Mouse (Mus musculus): Measurements from ENCODE around the gene Khdc4. TPM values are rescaled to one million over a fixed set of nuclear protein-coding genes. Genes with fewer than 3 reads are reported as not detected.
"Not testable (repeated sequence)": the region's sequence is repeated elsewhere in the genome, so short reads cannot be mapped to it uniquely, and the experiment has no call there.

Khdc4 gene
- polyA plus RNA-seq, 1 experiment from 2014 or later: 81.0 TPM

GRCm38 (mm10) chr3:88701222-88701621 is 15.6 kb downstream of the Khdc4 start:
- H3K4me1 ChIP-seq: no peaks in the 10 kb centered on the region
- no peak for ATAC-seq (ENCODE audit: insufficient read depth, low FRiP score, low read depth)
- WGBS: 56% methylated on average over 3 of the region's 3 CpGs
- H3K4me3 ChIP-seq (replicated peaks): no peak overlapping the region
- no peak overlapping the region for H3K4me2 ChIP-seq
- H3K36me3 ChIP-seq: peaks cover 70% of the 10 kb centered on the region
- no peaks in the 10 kb centered on the region for H3K9me3 ChIP-seq
- no peak overlapping the region for H3K27ac ChIP-seq
- no peak overlapping the region for H3K9ac ChIP-seq
- H3K27me3 ChIP-seq (replicated peaks): no peaks in the 10 kb centered on the region

DNA sequence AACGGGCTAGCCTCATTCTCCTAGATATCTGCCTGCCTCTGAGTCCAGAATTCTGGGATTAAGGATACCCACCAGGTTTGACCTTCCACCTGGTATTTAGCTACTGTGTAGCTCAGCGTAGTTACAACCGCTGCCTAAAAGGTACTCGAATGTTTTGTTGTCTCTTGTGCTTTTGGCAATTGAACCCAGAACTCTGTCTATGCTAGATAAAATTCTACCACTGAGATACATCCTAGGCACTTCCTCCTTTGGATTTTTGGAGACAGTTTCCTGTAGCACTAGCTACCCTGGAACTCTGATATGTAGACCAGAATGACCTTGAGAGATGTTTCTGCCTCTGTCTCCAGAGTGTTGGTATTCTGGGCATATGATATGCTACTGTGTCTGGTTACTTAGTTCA is 28.1 kb downstream of the Khdc4 start:
- 93% methylated on average over 4 of the region's 4 CpGs for whole genome bisulfite sequencing
- no peak for ATAC-seq (ENCODE audit: insufficient read depth, low FRiP score, low read depth)
- no peaks in the 10 kb centered on the region for H3K9me3 ChIP-seq

DNA sequence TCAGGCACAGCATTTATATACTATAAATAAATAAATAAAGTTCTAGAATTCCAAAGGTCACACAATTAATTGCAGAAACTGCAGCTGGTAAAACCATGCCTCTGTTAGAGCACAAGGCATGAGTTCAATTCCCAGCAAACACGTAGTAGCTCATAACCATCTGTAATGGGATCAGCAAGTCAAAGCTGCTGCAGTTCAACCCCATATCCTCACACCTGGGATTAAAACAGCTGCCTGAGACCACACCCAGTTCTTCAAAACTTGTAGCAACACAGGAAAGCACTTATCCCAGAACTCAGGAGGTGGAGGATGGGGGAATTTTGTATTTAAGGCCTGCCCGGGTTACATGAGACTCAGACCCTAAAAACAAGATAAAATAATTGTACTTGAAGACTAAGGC is 29.1 kb downstream of the Khdc4 start:
- H3K4me1 ChIP-seq: peaks cover 12% of the 10 kb centered on the region
- no peak overlapping the region for H3K27ac ChIP-seq
- no peaks in the 10 kb centered on the region for H3K9me3 ChIP-seq
- peaks cover 16% of the 10 kb centered on the region for H3K36me3 ChIP-seq
- no peak overlapping the region for H3K4me2 ChIP-seq
- H3K4me3 ChIP-seq (replicated peaks): no peak overlapping the region
- H3K27me3 ChIP-seq (replicated peaks): no peaks in the 10 kb centered on the region
- 71% methylated on average over 2 of the region's 2 CpGs for WGBS
- no peak overlapping the region for H3K9ac ChIP-seq
- no peak for ATAC-seq (ENCODE audit: insufficient read depth, low FRiP score, low read depth)

More for the DNA sequence above, 28.1 kb downstream of the Khdc4 start:
- Histone ChIP-seq H3K4me1 (peaks cover 5% of the 10 kb centered on the region), H3K27ac (peak overlapping the region; percentile 1; the same call in 1 of the 2 replicates), H3K27me3 (replicated peaks) (no peaks in the 10 kb centered on the region), H3K4me3 (replicated peaks) (no peak overlapping the region), H3K4me2 (no peak overlapping the region), H3K9ac (no peak overlapping the region), H3K36me3 (peaks cover 22% of the 10 kb centered on the region)

GRCm38 (mm10) chr3:88715716-88716115 is 30.1 kb downstream of the Khdc4 start:
- not testable (repeated sequence) for H3K27me3 ChIP-seq (replicated peaks); H3K4me2 ChIP-seq; ATAC-seq (ENCODE audit: insufficient read depth, low FRiP score, low read depth); H3K9ac ChIP-seq; H3K9me3 ChIP-seq; H3K4me3 ChIP-seq (replicated peaks); H3K27ac ChIP-seq
- WGBS: 85% methylated on average over 5 of the region's 5 CpGs
- peaks cover 12% of the 10 kb centered on the region for H3K36me3 ChIP-seq
- peaks cover 12% of the 10 kb centered on the region for H3K4me1 ChIP-seq

GRCm38 (mm10) chr3:88716399-88717197 is 31.0 kb downstream of the Khdc4 start, which contains the start of gene Rit1:
Gene Rit1, plus strand, starts transcription at chr3:88716838.
- ATAC-seq (ENCODE audit: insufficient read depth, low FRiP score, low read depth): peak; percentile 91
- peaks cover 9% of the 10 kb centered on the region for H3K36me3 ChIP-seq
- H3K4me1 ChIP-seq: peaks cover 12% of the 10 kb centered on the region
- H3K4me2 ChIP-seq: peak within 1 kb of the TSS; percentile 75
- peak within 1 kb of the TSS; percentile 90 for H3K27ac ChIP-seq
- H3K27me3 ChIP-seq (replicated peaks): no peaks in the 10 kb centered on the region
- peak within 1 kb of the TSS; percentile 88 for H3K4me3 ChIP-seq (replicated peaks)
- H3K9me3 ChIP-seq: no peaks in the 10 kb centered on the region
- H3K9ac ChIP-seq: peak within 1 kb of the TSS; percentile 54
- 1% methylated on average over 27 of the region's 27 CpGs for WGBS

GRCm38 (mm10) chr3:88717198-88717798 is 31.7 kb downstream of the Khdc4 start:
- Histone ChIP-seq H3K9ac (peak overlapping the region; percentile 54), H3K4me1 (peaks cover 12% of the 10 kb centered on the region), H3K4me2 (peak overlapping the region; percentile 75), H3K27me3 (replicated peaks) (no peaks in the 10 kb centered on the region), H3K27ac (peak overlapping the region; percentile 90), H3K9me3 (no peaks in the 10 kb centered on the region), H3K36me3 (peaks cover 6% of the 10 kb centered on the region), H3K4me3 (replicated peaks) (peak overlapping the region; percentile 88)
- peak; percentile 59; the same call in 1 of the 2 replicates for ATAC-seq (ENCODE audit: insufficient read depth, low FRiP score, low read depth)
- WGBS: 2% methylated on average over 9 of the region's 9 CpGs

GRCm38 (mm10) chr3:88717831-88718230 is 32.2 kb downstream of the Khdc4 start:
- Histone ChIP-seq H3K27ac (peak overlapping the region; percentile 49), H3K36me3 (peaks cover 6% of the 10 kb centered on the region), H3K4me3 (replicated peaks) (peak overlapping the region; percentile 12), H3K4me2 (peak overlapping the region; percentile 75), H3K9ac (peak overlapping the region; percentile 29), H3K27me3 (replicated peaks) (no peaks in the 10 kb centered on the region), H3K9me3 (no peaks in the 10 kb centered on the region), H3K4me1 (peaks cover 12% of the 10 kb centered on the region)
- WGBS: 10% methylated on average over 1 of the region's 1 CpGs
- no peak for ATAC-seq (ENCODE audit: insufficient read depth, low FRiP score, low read depth)

GRCm38 (mm10) chr3:88719098-88719497 is 33.5 kb downstream of the Khdc4 start:
- Histone ChIP-seq H3K9me3 (no peaks in the 10 kb centered on the region), H3K27me3 (replicated peaks) (no peaks in the 10 kb centered on the region), H3K4me2 (no peak overlapping the region), H3K27ac (peak overlapping the region; percentile 1; the same call in 1 of the 2 replicates), H3K36me3 (peaks cover 15% of the 10 kb centered on the region), H3K9ac (no peak overlapping the region), H3K4me1 (peaks cover 12% of the 10 kb centered on the region), H3K4me3 (replicated peaks) (no peak overlapping the region)
- WGBS: 63% methylated on average over 2 of the region's 2 CpGs
- ATAC-seq (ENCODE audit: insufficient read depth, low FRiP score, low read depth): peak; percentile 59; the same call in 1 of the 2 replicates

- no peaks in the 10 kb centered on the region for H3K9me3 ChIP-seq
- no peak for ATAC-seq (ENCODE audit: insufficient read depth, low FRiP score, low read depth)
- 0 out of 2 replicates have a peak, but pooled peaks cover 3% of the 10 kb centered on the region for H3K36me3 ChIP-seq
- H3K4me1 ChIP-seq: no peaks in the 10 kb centered on the region
- no peak overlapping the region for H3K4me3 ChIP-seq (replicated peaks)
- H3K27me3 ChIP-seq (replicated peaks): no peaks in the 10 kb centered on the region
- no peak overlapping the region for H3K4me2 ChIP-seq
- 70% methylated on average over 2 of the region's 2 CpGs for WGBS
- H3K9ac ChIP-seq: no peak overlapping the region
- no peak overlapping the region for H3K27ac ChIP-seq
Observed at GRCm38 (mm10) chr3:88736556-88736955, 51.0 kb downstream of the Khdc4 start.

DNA sequence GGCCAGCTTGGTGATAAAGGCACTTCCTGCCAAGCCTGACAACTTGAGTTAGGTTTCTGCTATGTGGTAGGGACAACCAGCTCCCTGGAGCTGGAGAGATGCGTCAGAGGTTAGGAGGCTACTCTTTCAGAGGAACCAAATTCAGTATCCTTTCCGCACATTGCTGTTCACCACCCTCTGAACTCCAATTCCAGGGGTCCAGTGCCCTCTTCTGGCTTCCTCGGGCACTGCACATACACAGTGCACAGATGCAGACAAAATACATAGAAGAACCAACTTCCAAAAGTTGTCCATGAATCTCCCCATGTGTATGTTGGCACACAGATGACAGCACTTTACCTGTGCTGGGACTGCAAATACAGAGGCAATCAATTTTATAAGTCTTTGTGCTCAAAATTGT is 53.0 kb downstream of the Khdc4 start:
- H3K4me1 ChIP-seq: no peaks in the 10 kb centered on the region
- no peak overlapping the region for H3K4me2 ChIP-seq
- H3K27me3 ChIP-seq (replicated peaks): no peaks in the 10 kb centered on the region
- H3K36me3 ChIP-seq: no peaks in the 10 kb centered on the region
- H3K9me3 ChIP-seq: no peaks in the 10 kb centered on the region
- H3K9ac ChIP-seq: no peak overlapping the region
- no peak for ATAC-seq (ENCODE audit: insufficient read depth, low FRiP score, low read depth)
- H3K4me3 ChIP-seq (replicated peaks): no peak overlapping the region
- 35% methylated on average over 3 of the region's 3 CpGs for WGBS
- H3K27ac ChIP-seq: no peak overlapping the region

- Histone ChIP-seq H3K4me2 (no peak overlapping the region), H3K9ac (no peak overlapping the region), H3K9me3 (no peaks in the 10 kb centered on the region), H3K27me3 (replicated peaks) (no peaks in the 10 kb centered on the region), H3K4me1 (no peaks in the 10 kb centered on the region), H3K27ac (no peak overlapping the region), H3K36me3 (no peaks in the 10 kb centered on the region), H3K4me3 (replicated peaks) (no peak overlapping the region)
- WGBS: 90% methylated on average over 3 of the region's 3 CpGs
- ATAC-seq (ENCODE audit: insufficient read depth, low FRiP score, low read depth): no peak
Observed at GRCm38 (mm10) chr3:88740147-88740546, 54.5 kb downstream of the Khdc4 start.

DNA sequence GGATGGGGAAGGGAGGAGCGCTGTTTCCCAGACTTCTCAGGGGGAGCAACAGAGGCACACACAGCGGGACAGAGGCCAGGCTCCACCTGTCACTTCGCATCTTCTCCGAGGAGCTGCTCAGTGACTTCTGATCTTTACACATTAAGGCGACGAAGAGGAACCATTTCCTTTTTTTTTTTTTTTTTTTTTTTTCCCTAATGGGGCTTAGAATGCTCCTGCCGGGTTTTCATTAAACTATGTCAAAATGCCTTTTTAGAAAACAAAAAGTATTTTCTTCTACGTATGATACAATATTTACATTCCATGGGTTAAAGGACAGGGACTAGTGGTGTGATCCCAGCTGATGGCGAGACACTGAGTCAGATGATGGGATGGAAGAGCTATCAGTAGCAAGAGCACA is 59.9 kb downstream of the Khdc4 start:
- Histone ChIP-seq H3K4me3 (replicated peaks) (no peak overlapping the region), H3K9ac (no peak overlapping the region), H3K27ac (no peak overlapping the region), H3K27me3 (replicated peaks) (no peaks in the 10 kb centered on the region), H3K9me3 (no peaks in the 10 kb centered on the region), H3K36me3 (peaks cover 5% of the 10 kb centered on the region; the same call in 1 of the 2 replicates), H3K4me2 (no peak overlapping the region), H3K4me1 (no peaks in the 10 kb centered on the region)
- WGBS: 78% methylated on average over 9 of the region's 9 CpGs
- ATAC-seq (ENCODE audit: insufficient read depth, low FRiP score, low read depth): no peak

Measured in stomach, embryonic 15.5 days (tissue).